Mouse (Mus musculus) left cerebral cortex, postnatal 4 days (tissue): ENCODE measurements around the gene Nup37. TPM values are rescaled to one million over a fixed set of nuclear protein-coding genes. Genes with fewer than 3 reads are reported as not detected.

ENCODE experiments used
- DNase-seq: peaks from one replicate; pipeline ENCODE4 v3.0.0-alpha.2; 2022
- intact Hi-C: fragments of 180-260 bp; cut with DNase I; formaldehyde crosslinking; loops from one replicate; pipeline ENCODE4 v1.15.1; 2025
- total RNA-seq, 2 experiments: library from RNA; stranded (reverse); gene quantifications; 2 replicates each; pipeline ENCODE4 v1.2.3; 2021

Gene Nup37
- total RNA-seq, 2 experiments from 2014 or later = 9.2 to 11.0 TPM

DNA sequence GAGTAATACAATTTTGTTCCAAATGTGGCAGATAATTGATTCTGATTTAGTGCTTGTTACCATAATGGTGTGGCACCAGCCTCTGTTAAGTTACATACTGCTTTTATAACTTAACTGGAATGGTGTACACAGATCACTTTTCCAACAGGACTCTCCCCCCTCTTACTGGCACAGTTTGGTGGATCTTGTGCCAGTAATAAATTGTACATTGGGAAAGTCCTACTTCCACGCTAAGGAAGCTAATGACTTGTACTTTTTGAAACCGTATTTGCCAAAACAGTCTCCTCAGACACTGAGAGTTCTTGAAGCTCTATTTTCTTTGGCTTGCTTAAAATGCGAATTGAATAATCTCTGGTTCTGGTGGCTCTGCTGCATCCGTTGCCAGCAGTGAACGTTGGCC is 78.6 kb downstream of the Nup37 start:
- no peak for DNase-seq
- intact Hi-C loops = no loop called here

DNA sequence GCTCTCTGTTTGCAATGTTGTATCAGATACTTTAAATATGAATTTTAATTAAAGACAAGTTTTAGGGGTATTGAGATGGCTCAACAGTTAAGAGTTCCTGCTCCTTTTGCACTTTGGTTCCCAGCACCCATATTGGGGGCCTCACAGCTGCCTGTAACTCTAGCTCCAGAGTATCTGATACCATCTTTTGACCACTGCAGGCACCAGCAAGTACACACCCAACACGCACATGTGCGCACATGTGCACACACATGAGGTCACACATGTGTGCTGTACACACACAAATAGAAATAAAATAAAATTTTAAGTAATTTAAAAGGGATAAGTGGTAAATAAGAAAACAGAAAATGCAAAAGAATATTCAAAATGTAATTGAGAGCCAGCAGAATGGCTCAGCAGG is 81.2 kb downstream of the Nup37 start:
- intact Hi-C loops = no loop called here
- DNase-seq = no peak

Other genes starting within 250 kb of the Nup37 start
- not detected for gene Pmch, start 55.9 kb upstream of the Nup37 start, total RNA-seq
- gene Parpbp, start 51 bp upstream of the Nup37 start, total RNA-seq = 1 to 10 TPM; 3.9 to 4.3 TPM
- 10 to 100 TPM; 21.8 to 24.9 TPM for gene Washc3, start 54.1 kb downstream of the Nup37 start, total RNA-seq
- 1 to 10 TPM; 1.6 to 2.1 TPM for gene Dram1, start 232.1 kb downstream of the Nup37 start, total RNA-seq
- gene Gnptab, start 232.1 kb downstream of the Nup37 start, total RNA-seq = 10 to 100 TPM; 95.3 to 97.6 TPM